Mouse (Mus musculus): Measurements from ENCODE around the gene Map3k13. TPM values are rescaled to one million over a fixed set of nuclear protein-coding genes. Genes with fewer than 3 reads are reported as not detected.

Gene Map3k13
- polyA plus RNA-seq, 2 experiments: 0.38 to 0.50 TPM

- WGBS (ENCODE audit: insufficient replicate concordance): 68% methylated on average over 3 of the region's 3 CpGs
- no peaks in the 10 kb centered on the region for H3K27me3 ChIP-seq (ENCODE audit: control insufficient read depth, insufficient read depth, low read length)
- no peaks in the 10 kb centered on the region for H3K36me3 ChIP-seq (replicated peaks; ENCODE audit: control insufficient read depth, insufficient read depth, low read depth)
- TF ChIP-seq CTCF (IDR thresholded peaks at IDR 0.05; ENCODE audit: low read depth): no peak
- TF ChIP-seq EP300 (IDR thresholded peaks at IDR 0.05; ENCODE audit: low read depth): no peak
- no peak overlapping the region for H3K27ac ChIP-seq
- no peak overlapping the region for H3K4me3 ChIP-seq (ENCODE audit: insufficient read depth in 1 of 2, low read depth in 2 of 2, low read length in 2 of 2)
- H3K4me2 ChIP-seq (ENCODE audit: low read depth): no peak overlapping the region
- ATAC-seq (ENCODE audit: insufficient read depth) (no peak), DNase-seq (ENCODE audit: low read depth in 3 of 3, low spot score in 3 of 3) (no peak)
- H3K9me3 ChIP-seq (ENCODE audit: control insufficient read depth, low read length): no peaks in the 10 kb centered on the region
- H3K9ac ChIP-seq (replicated peaks): no peak overlapping the region
- no peaks in the 10 kb centered on the region for H3K4me1 ChIP-seq (replicated peaks; ENCODE audit: control insufficient read depth in 2 of 2, insufficient read depth in 2 of 2, low read length in 1 of 2)
Observed at GRCm38 (mm10) chr16:21862448-21862847, 68.3 kb downstream of the Map3k13 start.

- DNase-seq (ENCODE audit: low read depth in 3 of 3, low spot score in 3 of 3): no peak
Observed at GRCm38 (mm10) chr16:21865250-21865982, 71.3 kb downstream of the Map3k13 start.

GRCm38 (mm10) chr16:21865983-21866575 is 71.9 kb downstream of the Map3k13 start:
- H3K4me1 ChIP-seq (replicated peaks; ENCODE audit: control insufficient read depth in 2 of 2, insufficient read depth in 2 of 2, low read length in 1 of 2): no peaks in the 10 kb centered on the region
- H3K27me3 ChIP-seq (ENCODE audit: control insufficient read depth, insufficient read depth, low read length): no peaks in the 10 kb centered on the region
- no peaks in the 10 kb centered on the region for H3K9me3 ChIP-seq (ENCODE audit: control insufficient read depth, low read length)
- DNase-seq (ENCODE audit: low read depth in 3 of 3, low spot score in 3 of 3) (no peak), ATAC-seq (ENCODE audit: insufficient read depth) (no peak)
- no peak overlapping the region for H3K27ac ChIP-seq
- 65% methylated on average over 11 of the region's 11 CpGs for WGBS (ENCODE audit: insufficient replicate concordance)
- H3K4me2 ChIP-seq (ENCODE audit: low read depth): no peak overlapping the region
- H3K4me3 ChIP-seq (ENCODE audit: insufficient read depth in 1 of 2, low read depth in 2 of 2, low read length in 2 of 2): no peak overlapping the region
- H3K36me3 ChIP-seq (replicated peaks; ENCODE audit: control insufficient read depth, insufficient read depth, low read depth): no peaks in the 10 kb centered on the region
- no peak for TF ChIP-seq EP300 (IDR thresholded peaks at IDR 0.05; ENCODE audit: low read depth)
- TF ChIP-seq CTCF (IDR thresholded peaks at IDR 0.05; ENCODE audit: low read depth): no peak
- H3K9ac ChIP-seq (replicated peaks): no peak overlapping the region

More at GRCm38 (mm10) chr16:21865250-21865982, 71.3 kb downstream of the Map3k13 start:
- 52% methylated on average over 7 of the region's 7 CpGs for WGBS (ENCODE audit: insufficient replicate concordance)
- TF ChIP-seq CTCF (IDR thresholded peaks at IDR 0.05; ENCODE audit: low read depth): no peak
- no peak for TF ChIP-seq EP300 (IDR thresholded peaks at IDR 0.05; ENCODE audit: low read depth)
- Histone ChIP-seq H3K27ac (no peak overlapping the region), H3K4me2 (ENCODE audit: low read depth) (no peak overlapping the region), H3K4me3 (ENCODE audit: insufficient read depth in 1 of 2, low read depth in 2 of 2, low read length in 2 of 2) (no peak overlapping the region), H3K9ac (replicated peaks) (no peak overlapping the region), H3K9me3 (ENCODE audit: control insufficient read depth, low read length) (no peaks in the 10 kb centered on the region), H3K4me1 (replicated peaks; ENCODE audit: control insufficient read depth in 2 of 2, insufficient read depth in 2 of 2, low read length in 1 of 2) (no peaks in the 10 kb centered on the region), H3K36me3 (replicated peaks; ENCODE audit: control insufficient read depth, insufficient read depth, low read depth) (no peaks in the 10 kb centered on the region), H3K27me3 (ENCODE audit: control insufficient read depth, insufficient read depth, low read length) (no peaks in the 10 kb centered on the region)
- ATAC-seq (ENCODE audit: insufficient read depth): no peak

GRCm38 (mm10) chr16:21867727-21868126 is 73.6 kb downstream of the Map3k13 start:
- 57% methylated on average over 3 of the region's 3 CpGs for WGBS (ENCODE audit: insufficient replicate concordance)
- H3K9me3 ChIP-seq (ENCODE audit: control insufficient read depth, low read length): no peaks in the 10 kb centered on the region
- DNase-seq (ENCODE audit: low read depth in 3 of 3, low spot score in 3 of 3) (no peak), ATAC-seq (ENCODE audit: insufficient read depth) (no peak)
- H3K27me3 ChIP-seq (ENCODE audit: control insufficient read depth, insufficient read depth, low read length): no peaks in the 10 kb centered on the region
- no peak overlapping the region for H3K4me2 ChIP-seq (ENCODE audit: low read depth)
- H3K4me3 ChIP-seq (ENCODE audit: insufficient read depth in 1 of 2, low read depth in 2 of 2, low read length in 2 of 2): no peak overlapping the region
- no peaks in the 10 kb centered on the region for H3K4me1 ChIP-seq (replicated peaks; ENCODE audit: control insufficient read depth in 2 of 2, insufficient read depth in 2 of 2, low read length in 1 of 2)
- H3K27ac ChIP-seq: no peak overlapping the region
- H3K36me3 ChIP-seq (replicated peaks; ENCODE audit: control insufficient read depth, insufficient read depth, low read depth): no peaks in the 10 kb centered on the region
- H3K9ac ChIP-seq (replicated peaks): no peak overlapping the region
- TF ChIP-seq EP300 (IDR thresholded peaks at IDR 0.05; ENCODE audit: low read depth): no peak
- no peak for TF ChIP-seq CTCF (IDR thresholded peaks at IDR 0.05; ENCODE audit: low read depth)

GRCm38 (mm10) chr16:21868651-21869050 is 74.5 kb downstream of the Map3k13 start:
- Histone ChIP-seq H3K4me2 (ENCODE audit: low read depth) (no peak overlapping the region), H3K36me3 (replicated peaks; ENCODE audit: control insufficient read depth, insufficient read depth, low read depth) (no peaks in the 10 kb centered on the region), H3K9me3 (ENCODE audit: control insufficient read depth, low read length) (no peaks in the 10 kb centered on the region), H3K9ac (replicated peaks) (no peak overlapping the region), H3K4me1 (replicated peaks; ENCODE audit: control insufficient read depth in 2 of 2, insufficient read depth in 2 of 2, low read length in 1 of 2) (no peaks in the 10 kb centered on the region), H3K27me3 (ENCODE audit: control insufficient read depth, insufficient read depth, low read length) (no peaks in the 10 kb centered on the region), H3K4me3 (ENCODE audit: insufficient read depth in 1 of 2, low read depth in 2 of 2, low read length in 2 of 2) (no peak overlapping the region), H3K27ac (no peak overlapping the region)
- ATAC-seq (ENCODE audit: insufficient read depth) (no peak), DNase-seq (ENCODE audit: low read depth in 3 of 3, low spot score in 3 of 3) (no peak)
- TF ChIP-seq CTCF (IDR thresholded peaks at IDR 0.05; ENCODE audit: low read depth): no peak
- TF ChIP-seq EP300 (IDR thresholded peaks at IDR 0.05; ENCODE audit: low read depth): no peak
- WGBS (ENCODE audit: insufficient replicate concordance): 44% methylated on average over 6 of the region's 6 CpGs

Measured in liver, embryonic 14.5 days (tissue).